Mouse (Mus musculus) R1 (cell line): ENCODE data around the gene Irf1.
A peak's percentile ranks its signal among the peaks of the same experiment; 100 is the strongest.

Experiments
- DNase-seq: peaks from one replicate; pipeline ENCODE4 v3.0.0-alpha.2; 2018; ENCODE audit warnings: low read depth, low spot score

Gene Irf1

DNA sequence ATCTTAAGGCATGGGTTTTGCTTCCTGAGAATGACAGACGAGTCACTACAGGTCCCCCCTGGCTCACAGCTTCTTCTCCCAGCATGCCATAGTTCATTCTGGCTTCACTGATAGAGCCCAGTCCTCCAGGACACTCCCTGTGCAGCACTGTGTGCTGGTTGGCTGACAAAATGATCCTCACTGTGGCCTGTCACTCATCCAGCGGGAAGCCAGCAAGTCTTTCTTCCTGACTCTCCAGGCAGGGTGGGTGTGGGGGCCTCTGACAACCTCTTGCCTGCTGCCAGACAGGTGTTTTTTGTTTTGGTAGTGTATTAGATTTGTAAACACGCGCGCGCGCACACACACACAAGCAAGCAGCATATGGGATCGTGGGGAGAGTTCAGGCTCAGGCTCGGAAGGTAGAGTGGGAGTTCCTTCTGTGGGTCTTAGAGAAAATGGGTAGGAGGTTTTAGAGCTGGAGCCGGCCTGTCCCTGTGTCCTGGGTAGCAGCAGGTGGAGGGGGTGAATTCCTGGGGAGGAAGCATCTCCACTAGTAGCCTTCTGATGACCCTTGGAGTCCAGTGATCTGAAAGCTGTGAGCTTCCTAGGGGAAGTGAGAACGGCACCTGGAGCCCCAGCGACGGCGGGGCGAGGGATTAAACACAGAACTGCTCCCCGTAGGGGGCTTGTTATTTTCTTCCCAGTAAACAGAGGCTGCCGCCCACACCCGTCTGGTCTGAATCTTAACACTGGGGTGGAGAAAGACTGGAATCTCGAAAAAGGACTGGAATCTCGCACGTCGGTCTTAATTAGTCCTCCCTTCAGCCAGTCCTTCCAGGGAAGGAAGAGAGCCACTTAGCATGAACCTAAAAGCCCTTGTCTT is 10.0 kb upstream of the Irf1 start:
- peak; percentile 89 for DNase-seq

DNA sequence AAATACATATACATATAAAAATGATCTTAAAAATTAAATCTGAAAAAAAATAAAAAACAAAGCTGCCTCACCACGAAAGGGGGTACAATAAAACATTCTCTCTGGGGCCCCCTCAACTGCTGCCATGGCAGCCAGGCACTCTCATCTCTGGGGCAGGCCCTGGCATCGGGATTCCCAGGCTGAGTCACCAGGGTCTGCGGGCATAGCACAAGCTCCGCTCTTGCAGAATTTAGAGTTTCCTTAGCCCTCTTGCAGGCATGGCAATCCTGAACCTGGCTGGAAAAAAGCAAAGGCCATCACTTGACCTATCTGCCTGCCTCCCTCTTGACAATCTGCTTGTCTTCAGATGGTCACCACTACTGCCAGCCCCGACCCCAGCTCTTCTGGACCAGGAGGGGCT is 8.5 kb upstream of the Irf1 start:
- no peak for DNase-seq

DNA sequence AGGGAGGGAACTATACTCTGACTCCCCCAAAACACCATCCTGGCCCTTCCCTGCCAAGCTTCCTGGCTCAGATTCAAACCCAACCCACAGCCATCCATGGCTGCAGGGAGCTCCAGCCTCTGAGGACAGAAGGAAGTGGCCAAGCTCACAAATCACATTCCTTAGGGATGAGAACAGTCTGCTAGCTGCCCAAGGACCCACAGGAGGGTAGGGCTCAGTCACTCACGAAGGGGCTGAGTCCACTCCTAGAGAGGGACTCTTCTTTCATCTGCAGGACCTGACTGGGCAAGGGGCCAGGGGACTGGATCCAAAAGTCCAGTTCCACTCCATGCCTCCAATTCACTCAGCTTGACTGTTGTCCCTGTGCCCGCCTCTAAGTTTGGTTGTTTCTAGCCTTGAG is 8.0 kb upstream of the Irf1 start:
- no peak for DNase-seq

DNA sequence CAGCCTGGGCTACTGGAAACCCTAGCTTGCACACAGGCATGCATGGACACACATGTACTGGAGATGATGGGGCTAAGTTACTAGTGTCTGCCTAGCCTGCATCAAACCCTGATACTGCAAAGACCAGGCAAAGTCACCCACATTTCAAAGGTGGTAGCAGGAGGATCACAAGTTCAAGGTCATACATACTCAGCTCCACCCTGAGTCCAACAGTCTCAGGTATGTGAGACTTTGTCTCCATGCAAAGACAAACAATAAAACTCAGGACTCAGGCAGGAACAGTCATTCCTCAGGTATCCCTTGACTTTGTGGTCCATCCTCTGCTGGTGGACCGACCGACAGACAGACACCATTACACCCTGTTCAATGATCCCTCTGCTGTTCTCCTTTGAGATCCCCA is 7.4 kb upstream of the Irf1 start:
- peak; percentile 61 for DNase-seq

DNA sequence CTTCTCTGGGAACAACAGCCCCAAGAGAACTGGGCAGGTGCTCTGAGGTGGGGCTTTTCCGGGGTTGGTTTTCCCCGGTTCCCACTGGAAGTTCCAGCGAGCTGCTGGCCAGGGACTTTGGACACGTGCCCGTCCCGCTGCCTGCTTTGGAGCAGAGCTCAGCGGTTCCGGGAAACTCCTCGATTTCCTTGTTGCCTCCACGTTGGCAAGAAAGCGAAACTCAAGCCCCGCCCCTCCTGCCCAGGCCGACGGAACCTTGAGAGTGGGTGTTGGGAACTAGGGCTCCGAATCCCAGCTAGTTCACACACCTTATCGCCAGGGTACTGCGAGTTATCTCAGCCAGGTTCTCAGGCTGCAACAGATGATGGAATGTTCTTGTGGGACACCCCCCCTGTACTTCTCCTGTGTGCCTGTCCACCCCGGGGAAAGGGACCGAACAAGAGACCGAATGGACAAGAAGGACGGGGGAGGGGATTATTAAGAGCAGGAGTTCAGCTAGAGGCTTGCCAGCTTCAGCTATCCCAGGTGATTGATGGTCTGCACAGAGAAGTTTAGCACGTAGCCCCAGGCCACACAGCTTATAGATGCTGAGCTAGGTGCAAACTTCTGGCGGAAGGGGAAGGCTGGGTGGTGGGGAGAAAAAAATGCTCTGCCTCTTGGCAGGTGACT is 6.9 kb upstream of the Irf1 start:
- DNase-seq = peak; percentile 64

DNA sequence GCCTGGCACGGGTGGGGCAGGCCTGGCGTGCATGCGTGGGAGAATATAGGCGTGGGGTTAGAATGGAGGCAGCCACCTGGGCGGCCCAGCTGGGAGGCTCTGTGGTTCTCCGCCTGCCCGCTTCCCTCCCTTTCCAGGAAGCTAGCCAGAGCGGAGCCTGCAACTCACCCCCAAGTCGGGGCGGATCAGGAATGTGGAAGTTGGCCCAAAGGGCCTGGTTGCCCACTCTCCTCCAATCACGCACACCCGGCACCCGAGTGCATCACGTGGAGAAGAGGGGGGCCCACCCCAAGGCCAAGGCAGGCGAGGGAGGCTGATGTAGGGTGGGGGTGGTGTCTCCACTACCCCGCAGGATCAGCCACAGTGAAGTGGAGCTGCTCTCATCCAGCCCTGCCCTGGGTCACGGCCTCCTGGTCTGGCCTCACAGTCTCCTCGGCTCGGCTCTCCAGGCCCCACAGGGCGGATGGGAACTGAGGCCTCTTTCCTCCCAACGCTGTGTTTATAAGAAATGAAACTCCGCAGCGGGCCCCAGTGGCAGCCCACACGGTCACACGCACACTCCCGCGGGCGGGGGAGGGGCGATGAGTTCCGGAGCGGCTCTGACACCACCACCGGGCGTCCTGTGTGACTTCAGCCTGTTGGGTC is 6.2 kb upstream of the Irf1 start:
- peak; percentile 76 for DNase-seq

DNA sequence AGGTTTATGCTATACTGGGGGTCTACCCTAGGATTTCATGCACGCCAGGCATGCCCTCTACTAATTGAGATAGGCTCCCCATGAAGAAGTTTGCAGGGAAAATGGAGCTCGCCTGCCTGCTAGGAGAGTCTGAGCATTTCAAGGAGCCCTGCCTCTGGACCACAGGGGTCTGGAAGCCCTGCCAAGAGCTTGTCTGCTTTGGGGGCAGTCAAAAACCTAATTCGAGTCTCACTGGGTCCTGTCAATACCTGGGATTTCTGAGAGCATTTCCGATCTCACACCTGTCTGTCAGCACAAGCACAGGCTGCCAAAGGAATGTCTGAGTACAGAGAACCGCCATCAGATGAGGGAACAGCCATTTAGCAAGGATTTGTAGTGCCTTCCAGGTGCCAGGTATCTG is 5.2 kb upstream of the Irf1 start:
- DNase-seq = no peak

DNA sequence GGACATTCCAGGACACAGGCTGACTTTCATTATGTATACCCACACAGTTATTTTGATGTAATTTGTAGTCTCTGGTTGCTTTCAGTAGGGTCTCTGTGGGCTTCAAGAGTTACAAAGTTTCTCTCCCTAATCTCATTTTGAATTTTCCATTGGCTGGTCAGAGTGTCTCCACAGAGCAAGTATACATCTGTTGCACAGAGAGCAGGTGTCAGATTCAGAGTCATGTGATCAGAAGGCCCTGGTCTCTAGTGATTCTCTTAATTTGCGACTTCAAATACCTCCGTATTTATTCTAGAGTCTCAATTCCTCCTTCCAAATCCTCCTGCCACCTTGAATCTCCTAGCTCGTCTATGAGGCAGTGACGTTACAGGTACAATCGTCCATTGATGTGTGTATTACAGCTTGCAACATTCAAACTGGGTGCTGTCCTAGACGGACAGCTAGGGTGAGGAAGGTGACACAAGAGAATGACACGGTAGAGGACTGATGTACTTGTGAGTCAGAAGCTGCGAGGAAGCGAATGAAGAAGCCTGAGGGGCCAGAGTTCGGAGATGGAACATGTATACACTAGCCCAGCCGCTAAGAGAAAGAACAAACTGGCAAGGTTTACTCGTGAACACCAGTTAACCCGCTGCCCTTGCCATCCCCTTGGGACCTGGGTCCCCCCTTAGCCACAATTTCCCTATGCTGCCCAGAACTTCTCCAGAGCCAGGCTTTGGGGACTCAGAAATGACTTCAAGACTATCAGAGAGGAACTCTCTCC is 1.2 kb upstream of the Irf1 start:
- DNase-seq = no peak

DNA sequence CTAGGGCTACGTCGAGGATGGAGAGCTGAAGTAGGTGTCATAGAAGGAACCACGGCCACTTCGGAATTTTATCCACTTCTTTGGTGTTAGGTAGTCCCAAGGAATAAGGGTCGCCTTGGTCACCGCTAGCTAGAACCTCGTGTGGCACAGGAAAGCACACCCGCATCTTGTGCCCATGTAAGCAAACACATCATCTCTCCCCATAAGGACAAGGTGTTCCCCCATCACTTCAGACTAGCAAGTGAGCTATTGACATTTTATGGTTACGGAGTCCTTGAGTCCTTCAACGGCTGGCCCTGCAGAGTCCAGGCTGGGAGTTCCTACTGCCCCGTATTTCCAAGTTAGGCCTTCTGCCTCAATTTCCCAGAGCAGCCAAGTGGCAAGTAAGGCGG is 633 bp upstream of the Irf1 start:
- no peak for DNase-seq

DNA sequence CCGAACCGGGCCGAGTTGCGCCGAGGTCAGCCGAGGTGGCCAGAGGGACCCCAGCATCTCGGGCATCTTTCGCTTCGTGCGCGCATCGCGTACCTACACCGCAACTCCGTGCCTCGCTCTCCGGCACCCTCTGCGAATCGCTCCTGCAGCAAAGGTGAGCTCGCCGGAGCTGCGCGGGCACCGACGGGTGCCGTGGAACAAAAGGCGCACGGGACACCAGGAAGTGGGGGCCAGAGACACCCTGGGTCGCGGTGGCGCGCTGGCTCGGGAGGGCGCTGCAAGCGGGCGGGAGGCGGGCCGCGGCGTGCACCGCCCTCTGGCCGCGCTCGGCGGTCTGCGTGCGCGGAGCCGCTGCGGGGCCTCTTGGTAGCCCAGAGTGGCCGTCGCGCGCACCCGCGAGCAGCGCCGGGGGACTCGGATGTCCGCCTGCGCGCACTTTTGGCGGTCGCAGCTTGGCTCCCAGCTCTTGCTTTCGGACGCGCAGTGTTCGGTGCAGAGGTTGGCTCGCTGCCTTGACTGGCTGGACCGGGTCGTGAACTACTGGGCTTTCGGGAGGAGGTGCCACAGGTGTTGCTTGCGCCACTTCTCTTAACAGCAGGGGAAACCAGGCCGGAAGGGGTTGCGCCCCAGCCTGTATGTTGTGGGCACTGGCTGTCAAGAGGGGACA is 444 bp downstream of the Irf1 start:
- DNase-seq = peak; percentile 68

DNA sequence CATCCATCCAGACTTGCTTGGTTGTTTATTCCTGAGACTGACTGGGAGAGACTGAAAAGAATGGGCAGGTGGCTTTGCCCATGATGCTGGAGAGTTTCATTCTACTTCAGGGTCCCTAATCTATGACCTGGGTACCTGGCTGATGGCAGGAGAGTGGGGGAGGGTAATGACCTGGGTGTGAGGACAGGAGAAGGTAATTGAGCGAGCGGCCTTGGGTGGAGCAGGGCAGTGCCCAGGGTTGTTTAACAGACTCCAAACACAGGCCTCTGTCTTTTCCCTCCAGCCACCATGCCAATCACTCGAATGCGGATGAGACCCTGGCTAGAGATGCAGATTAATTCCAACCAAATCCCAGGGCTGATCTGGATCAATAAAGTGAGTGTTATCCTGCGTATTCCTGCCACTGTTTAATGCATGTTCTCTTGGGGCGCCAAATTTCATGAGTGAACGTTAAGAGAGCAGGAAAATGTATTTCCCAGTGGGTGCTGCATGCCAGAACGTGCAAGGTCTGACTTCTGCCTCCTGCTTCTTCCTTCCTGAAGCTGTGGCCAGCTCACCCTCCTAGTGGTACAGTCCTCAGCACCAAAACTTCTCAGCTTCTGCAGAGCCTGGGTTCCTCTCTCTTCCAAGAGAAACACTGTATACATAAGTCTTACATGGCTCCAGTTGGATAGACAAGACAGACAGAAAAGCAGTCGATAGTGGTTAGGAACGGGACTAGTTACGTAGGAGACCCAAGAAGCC is 1.4 kb downstream of the Irf1 start:
- no peak for DNase-seq

DNA sequence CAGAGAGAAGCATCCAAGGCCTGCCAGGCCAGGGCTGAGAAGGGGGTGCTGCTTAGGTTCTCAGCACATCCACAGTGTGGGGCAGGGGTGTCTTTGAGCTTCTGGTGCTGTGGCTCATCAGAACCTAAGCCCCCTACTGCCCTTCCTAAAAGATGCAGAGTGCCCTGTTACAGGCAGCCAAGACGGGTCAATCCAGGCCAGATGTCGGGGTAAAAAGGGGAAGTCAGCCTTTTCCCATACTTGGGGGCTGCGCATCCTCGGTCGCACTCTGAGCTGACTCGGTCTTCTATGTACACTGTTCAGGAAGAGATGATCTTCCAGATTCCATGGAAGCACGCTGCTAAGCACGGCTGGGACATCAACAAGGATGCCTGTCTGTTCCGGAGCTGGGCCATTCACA is 2.7 kb downstream of the Irf1 start:
- DNase-seq = no peak

DNA sequence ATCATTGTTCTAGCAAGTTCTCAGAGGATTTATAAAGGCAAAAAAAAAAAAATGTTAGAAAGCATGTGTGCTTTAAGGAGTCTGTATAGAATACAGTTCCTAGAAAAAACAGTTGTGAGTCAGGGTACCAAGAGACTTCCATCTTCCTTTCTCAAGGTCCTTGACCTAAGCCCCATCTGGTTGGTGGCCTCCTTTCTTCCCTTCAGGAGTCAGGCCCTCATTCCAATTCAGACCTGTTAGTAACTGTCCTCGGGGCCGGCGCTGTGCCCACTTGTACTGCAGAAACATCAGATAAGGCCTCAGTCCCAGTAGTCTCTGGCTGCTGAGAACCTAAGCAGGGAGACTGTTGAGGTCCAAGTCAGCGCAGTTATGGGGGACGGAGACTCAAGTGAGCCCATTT is 3.3 kb downstream of the Irf1 start, which contains the start of gene Gm17334:
TSS of gene Gm17334 (minus strand) at position 101 of the 400 bp plus-strand sequence.
- DNase-seq = no peak

DNA sequence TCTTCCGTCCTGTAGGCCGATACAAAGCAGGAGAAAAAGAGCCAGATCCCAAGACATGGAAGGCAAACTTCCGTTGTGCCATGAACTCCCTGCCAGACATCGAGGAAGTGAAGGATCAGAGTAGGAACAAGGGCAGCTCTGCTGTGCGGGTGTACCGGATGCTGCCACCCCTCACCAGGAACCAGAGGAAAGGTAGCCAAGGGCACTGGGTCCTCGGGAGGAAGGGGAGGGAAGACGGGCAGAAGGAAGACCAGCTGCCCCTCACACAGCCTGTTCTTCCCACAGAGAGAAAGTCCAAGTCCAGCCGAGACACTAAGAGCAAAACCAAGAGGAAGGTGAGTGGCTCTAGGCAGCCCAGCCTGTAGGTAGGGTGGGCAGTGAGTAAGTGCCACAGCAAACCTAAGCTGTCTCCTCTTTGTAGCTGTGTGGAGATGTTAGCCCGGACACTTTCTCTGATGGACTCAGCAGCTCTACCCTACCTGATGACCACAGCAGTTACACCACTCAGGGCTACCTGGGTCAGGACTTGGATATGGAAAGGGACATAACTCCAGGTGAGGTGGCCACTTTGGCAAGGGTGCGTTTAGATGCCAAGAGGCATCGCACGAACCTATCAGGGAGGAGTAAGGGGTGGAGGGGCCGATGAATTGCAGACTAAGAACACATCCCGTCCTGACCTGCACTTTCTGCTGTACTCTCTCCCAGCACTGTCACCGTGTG is 4.0 kb downstream of the Irf1 start:
- DNase-seq = no peak

DNA sequence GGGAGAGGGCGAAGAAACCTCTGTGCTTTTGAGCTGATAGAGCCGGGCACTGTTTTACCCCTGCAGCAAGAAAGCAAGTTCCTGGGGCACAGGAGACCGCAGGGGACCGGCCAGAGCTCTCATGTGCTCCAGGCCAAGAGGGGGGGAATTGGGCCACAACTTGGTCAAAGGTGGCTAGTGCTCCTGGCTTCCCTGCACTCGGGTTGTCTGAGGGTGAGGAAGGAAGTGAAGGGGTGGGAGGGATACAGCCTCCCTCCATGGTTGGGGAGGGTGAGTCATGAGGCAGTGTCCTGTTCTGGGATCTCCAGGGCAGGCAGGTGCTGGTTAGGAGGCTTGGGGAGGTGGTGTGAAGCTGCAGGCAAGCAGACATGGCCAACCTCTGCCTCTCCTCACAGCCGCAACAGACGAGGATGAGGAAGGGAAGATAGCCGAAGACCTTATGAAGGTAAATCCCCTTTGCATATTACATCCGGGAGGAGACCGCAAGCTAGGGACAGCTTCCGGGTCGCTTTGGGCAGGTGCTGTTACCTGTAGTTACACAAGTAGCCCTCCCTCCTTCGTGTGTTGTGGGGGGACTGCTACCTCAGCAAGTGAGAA is 4.9 kb downstream of the Irf1 start:
- no peak for DNase-seq

DNA sequence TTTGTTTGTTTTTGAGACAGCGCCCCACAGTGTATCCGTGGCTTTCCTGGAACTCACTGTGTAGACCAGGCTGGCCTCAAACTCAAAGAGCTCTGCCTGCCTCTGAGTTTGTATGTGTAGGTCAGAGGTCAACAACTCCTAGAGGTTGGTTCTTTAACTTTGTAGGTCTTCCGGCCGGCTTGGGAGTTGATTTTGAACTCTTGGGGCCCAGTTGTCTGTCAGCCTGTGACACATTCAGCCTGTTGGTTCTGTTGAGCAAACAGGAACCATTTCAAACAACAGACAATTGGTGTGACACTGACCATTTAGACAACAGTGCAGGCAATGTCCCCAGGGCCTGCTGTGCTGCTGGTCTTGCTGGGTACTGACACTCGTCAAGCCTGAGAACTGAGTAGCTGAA is 7.9 kb downstream of the Irf1 start:
- no peak for DNase-seq

DNA sequence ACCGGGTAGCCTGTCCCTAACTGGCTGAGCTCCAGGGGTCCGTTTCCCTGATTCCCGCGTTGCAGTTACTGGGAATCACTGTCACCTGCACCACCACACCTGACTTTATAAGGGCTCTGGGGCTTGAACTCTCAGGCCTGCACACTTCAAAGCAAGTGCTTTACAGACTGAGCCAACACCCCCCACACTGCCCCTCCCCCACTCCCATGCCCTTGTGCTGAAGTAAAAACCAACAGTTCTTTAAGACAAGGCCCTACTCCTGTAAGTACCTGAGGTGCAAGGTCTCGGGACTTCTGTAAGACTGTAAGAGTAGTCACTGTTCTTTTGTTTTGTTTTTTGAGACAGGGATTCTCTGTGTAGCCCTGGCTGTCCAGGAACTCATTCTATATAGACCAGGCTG is 8.6 kb downstream of the Irf1 start:
- no peak for DNase-seq

DNA sequence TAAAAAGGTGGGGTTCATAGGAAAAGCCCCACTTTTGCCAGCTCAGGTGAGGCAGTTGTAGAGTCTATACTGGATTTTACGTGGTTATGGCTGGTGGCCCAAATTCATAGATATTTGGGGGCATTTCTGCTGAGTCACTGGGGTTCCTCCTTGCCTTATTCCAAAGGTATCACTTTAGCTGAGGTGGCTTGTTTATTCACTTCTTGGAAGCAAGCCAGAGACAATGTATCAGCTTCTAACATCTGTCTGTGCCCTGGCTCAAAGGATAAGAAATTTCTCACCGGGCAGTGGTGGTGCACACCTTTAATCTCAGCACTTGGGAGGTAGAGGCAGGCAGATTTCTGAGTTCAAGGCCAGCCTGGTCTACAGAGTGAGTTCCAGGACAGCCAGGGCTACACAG is 10.0 kb downstream of the Irf1 start:
- DNase-seq = no peak

DNA sequence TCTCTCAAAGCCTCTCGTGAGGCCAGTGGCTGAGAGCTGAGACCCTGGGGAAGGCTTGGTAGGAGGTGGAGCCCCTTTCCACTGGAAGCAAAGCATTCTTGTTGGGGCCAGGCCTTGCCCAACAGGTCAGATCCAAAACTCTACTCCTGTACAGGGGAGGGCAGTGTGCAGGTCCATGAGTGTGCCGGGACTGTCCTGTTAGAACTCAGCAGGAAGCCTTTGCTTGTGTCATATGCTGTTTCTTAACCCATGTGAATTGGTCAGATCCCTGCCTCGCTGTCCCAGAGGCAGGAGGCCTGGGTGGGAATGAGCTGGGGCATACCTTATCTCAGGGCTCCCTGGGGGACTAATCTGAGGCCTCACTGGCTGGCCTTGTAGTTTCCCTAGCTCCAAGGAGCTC is 10.4 kb downstream of the Irf1 start:
- no peak for DNase-seq
